Mouse (Mus musculus): Measurements from ENCODE around the gene Sept14.

DNA sequence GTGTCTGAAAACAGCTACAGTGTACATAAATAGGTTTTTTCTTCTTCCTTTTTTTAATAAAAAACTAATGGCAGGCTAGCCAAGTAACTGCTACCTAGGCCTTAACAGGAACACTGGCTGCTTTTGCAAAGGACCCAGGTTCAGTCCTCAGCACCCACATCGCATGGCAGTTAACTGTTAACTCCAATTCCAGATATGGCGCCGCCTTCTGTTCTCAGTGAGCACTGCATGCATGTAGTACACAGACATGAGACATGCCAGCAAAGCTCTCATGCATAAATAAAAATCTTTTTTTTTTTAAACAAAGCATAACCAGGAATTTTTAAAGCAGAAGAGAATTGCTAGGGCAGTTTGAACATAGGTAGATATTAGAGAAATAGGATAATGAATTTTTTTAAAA lies 11.9 kb upstream of the Sept14 start:
- TF ChIP-seq CTCF (conservative IDR thresholded peaks at IDR 0.05; ENCODE audit: low read length), result no peak
- TF ChIP-seq POU5F1 (IDR thresholded peaks at IDR 0.05; ENCODE audit: borderline replicate concordance, low read length), result no peak
